Mouse (Mus musculus) kidney, embryonic 16.5 days (tissue): ENCODE data around the gene Klhdc7b. TPM values are rescaled to one million over a fixed set of nuclear protein-coding genes. Genes with fewer than 3 reads are reported as not detected.
A peak's percentile ranks its signal among the peaks of the same experiment; 100 is the strongest.

Source experiments
- ATAC-seq: fragments of 200-750 bp; cut with Nextera tagmentation; 2 replicates; pipeline ENCODE4 v1.8.0; 2017; ENCODE audit warnings: moderate TSS enrichment; ENCODE audit not compliant: low FRiP score, low TSS enrichment
- H3K27ac ChIP-seq: fragments of 300-500 bp; sonication (generic); 2 replicates; pipeline ENCODE4 v1.5.1; 2014; ENCODE audit warnings: low read length
- H3K27me3 ChIP-seq: fragments of 300-500 bp; sonication (generic); 2 replicates; pipeline ENCODE4 v1.6.1; 2014; ENCODE audit warnings: low read length, control low read depth, mixed read lengths; ENCODE audit not compliant: insufficient read depth
- H3K36me3 ChIP-seq: fragments of 300-500 bp; sonication (generic); 2 replicates; pipeline ENCODE4 v1.6.1; 2014; ENCODE audit warnings: low read length, control low read depth, mixed read lengths; ENCODE audit not compliant: insufficient read depth
- H3K4me1 ChIP-seq: fragments of 300-500 bp; sonication (generic); 2 replicates; pipeline ENCODE4 v1.6.1; 2014; ENCODE audit warnings: low read length, control low read depth, mixed read lengths; ENCODE audit not compliant: insufficient read depth
- H3K4me2 ChIP-seq: fragments of 300-500 bp; sonication (generic); replicated peaks from 2 replicates; pipeline ENCODE4 v1.6.1; 2014; ENCODE audit warnings: low read depth, low read length
- H3K4me3 ChIP-seq: fragments of 300-500 bp; sonication (generic); 2 replicates; pipeline ENCODE4 v1.5.1; 2014; ENCODE audit warnings: mild to moderate bottlenecking, low read length
- H3K9ac ChIP-seq: fragments of 300-500 bp; sonication (generic); replicated peaks from 2 replicates; pipeline ENCODE4 v1.6.1; 2014; ENCODE audit warnings: low read length
- H3K9me3 ChIP-seq: fragments of 300-500 bp; sonication (generic); 2 replicates; pipeline ENCODE4 v1.6.1; 2016; ENCODE audit warnings: low read length, control low read depth
- WGBS: fragments of 180-500 bp; shearing (Covaris S2); extraction: QIAGEN DNeasy Blood & Tissue Kit; methylation state at CpG from one replicate; pipeline ENCODE4 v1.1.7; 2014; 5-methylcytosine and 5-hydroxymethylcytosine counted together
- polyA plus RNA-seq: library from polyadenylated mRNA; unstranded; fragments of >200 nt; fragmentation: Nextera tagmentation; extraction: Ambion mirVana; gene quantifications from 2 replicates; pipeline ENCODE4 v1.2.1, GENCODE M21; 2015

Gene Klhdc7b
- polyA plus RNA-seq, 1 experiment from 2014 or later = 0.04 TPM

- Histone ChIP-seq H3K4me2 (no peak overlapping the region), H3K36me3 (peaks cover 29% of the 10 kb centered on the region), H3K4me1 (peaks cover 22% of the 10 kb centered on the region), H3K4me3 (no peak overlapping the region), H3K9me3 (no peaks in the 10 kb centered on the region), H3K27me3 (no peaks in the 10 kb centered on the region), H3K27ac (no peak overlapping the region), H3K9ac (peak overlapping the region; percentile 77; the same call in 1 of the 2 replicates)
- 96% methylated on average over 16 of the region's 16 CpGs for WGBS
- ATAC-seq = no peak
Observed at GRCm38 (mm10) chr15:89353837-89354236, 30.9 kb upstream of the Klhdc7b start.

DNA sequence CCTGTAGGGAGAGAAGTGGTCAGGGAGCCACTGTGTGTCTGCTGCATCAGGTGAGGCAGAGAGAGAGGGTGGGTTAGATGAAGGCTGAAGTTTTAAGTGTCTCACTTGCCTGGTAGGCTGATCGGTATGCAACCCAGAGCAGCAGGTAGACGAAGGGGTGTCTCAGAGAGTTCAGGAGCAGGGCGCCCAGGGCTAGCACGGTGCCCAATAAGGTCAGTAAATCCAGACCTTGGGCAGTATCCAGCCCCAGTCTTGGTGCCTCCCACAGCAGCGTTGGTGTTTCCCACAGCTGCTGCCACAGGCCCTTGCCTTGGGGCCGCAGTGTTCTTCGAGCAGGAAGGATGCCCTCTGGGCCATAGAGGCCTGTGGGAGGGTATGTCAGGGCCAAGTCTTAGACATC is 30.3 kb upstream of the Klhdc7b start:
- 70% methylated on average over 7 of the region's 7 CpGs for WGBS
- Histone ChIP-seq H3K4me3 (peak overlapping the region; percentile 62), H3K9me3 (no peaks in the 10 kb centered on the region), H3K36me3 (peaks cover 29% of the 10 kb centered on the region), H3K9ac (peak overlapping the region; percentile 77), H3K27me3 (no peaks in the 10 kb centered on the region), H3K27ac (no peak overlapping the region), H3K4me1 (peaks cover 22% of the 10 kb centered on the region), H3K4me2 (peak overlapping the region; percentile 80)
- ATAC-seq = no peak

GRCm38 (mm10) chr15:89355241-89356187 is 29.2 kb upstream of the Klhdc7b start, which contains the start of the genes Lmf2 and Ncaph2:
Gene Lmf2 (minus strand): TSS chr15:89355659.
Gene Ncaph2 (plus strand): TSS chr15:89355719.
- H3K9me3 ChIP-seq = no peaks in the 10 kb centered on the region
- peaks cover 31% of the 10 kb centered on the region for H3K36me3 ChIP-seq
- H3K27me3 ChIP-seq = no peaks in the 10 kb centered on the region
- peak within 1 kb of the TSS; percentile 77 for H3K9ac ChIP-seq
- peak within 1 kb of the TSS; percentile 80 for H3K4me2 ChIP-seq
- H3K4me3 ChIP-seq = peak within 1 kb of the TSS; percentile 62
- ATAC-seq = peak; percentile 90
- H3K4me1 ChIP-seq = peaks cover 22% of the 10 kb centered on the region
- WGBS = under 1% methylated on average over 62 of the region's 64 CpGs
- peak within 1 kb of the TSS; percentile 89 for H3K27ac ChIP-seq

DNA sequence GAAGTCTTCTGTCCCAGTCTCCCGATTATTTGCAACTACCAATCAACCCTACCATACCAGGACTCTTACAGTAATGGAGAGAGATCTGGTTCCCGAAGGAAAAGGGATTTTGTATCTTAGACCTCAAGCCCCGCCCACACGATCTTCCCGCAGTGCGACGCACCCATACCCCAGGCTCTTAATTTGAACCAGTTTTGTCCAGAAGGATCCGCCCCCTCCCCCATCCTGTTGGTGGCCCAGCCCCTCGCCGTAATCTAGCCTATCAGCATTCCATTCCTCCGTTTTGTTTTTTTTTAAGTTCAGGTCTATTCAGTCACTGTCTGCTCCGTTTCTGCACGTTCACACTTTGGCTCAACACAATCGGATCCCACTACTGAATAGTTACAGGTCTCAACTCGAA is 28.3 kb upstream of the Klhdc7b start:
- Histone ChIP-seq H3K27ac (peak overlapping the region; percentile 89), H3K36me3 (peaks cover 32% of the 10 kb centered on the region), H3K4me2 (peak overlapping the region; percentile 76), H3K4me1 (peaks cover 22% of the 10 kb centered on the region), H3K9ac (peak overlapping the region; percentile 77), H3K9me3 (no peaks in the 10 kb centered on the region), H3K27me3 (no peaks in the 10 kb centered on the region), H3K4me3 (peak overlapping the region; percentile 62)
- WGBS = under 1% methylated on average over 15 of the region's 15 CpGs
- peak; percentile 74 for ATAC-seq

DNA sequence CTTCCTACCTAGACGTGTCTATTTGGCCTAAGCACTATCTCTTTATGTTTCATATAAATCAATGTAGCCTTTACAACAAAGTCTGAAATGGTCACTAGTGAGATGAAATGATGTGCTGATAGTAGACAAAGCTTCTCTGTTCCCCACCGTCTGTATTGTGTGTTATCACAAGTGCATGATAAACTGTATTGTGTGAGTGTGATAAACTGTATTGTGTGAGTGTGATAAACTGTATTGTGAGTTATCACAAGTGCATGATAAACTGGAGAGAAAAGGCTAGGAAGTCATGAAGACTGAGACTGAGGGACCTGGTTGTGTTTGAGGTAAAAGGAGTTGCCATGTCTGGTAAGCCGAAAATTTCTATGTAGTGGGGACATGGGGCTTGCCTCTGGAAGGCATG is 25.9 kb upstream of the Klhdc7b start:
- H3K4me3 ChIP-seq = no peak overlapping the region
- ATAC-seq = no peak
- no peaks in the 10 kb centered on the region for H3K9me3 ChIP-seq
- H3K9ac ChIP-seq = no peak overlapping the region
- peaks cover 29% of the 10 kb centered on the region for H3K36me3 ChIP-seq
- WGBS = 78% methylated on average over 3 of the region's 3 CpGs
- no peak overlapping the region for H3K27ac ChIP-seq
- H3K4me2 ChIP-seq = no peak overlapping the region
- H3K27me3 ChIP-seq = no peaks in the 10 kb centered on the region
- H3K4me1 ChIP-seq = peaks cover 22% of the 10 kb centered on the region

- H3K36me3 ChIP-seq = peaks cover 71% of the 10 kb centered on the region
- 84% methylated on average over 7 of the region's 7 CpGs for WGBS
- no peak overlapping the region for H3K9ac ChIP-seq
- no peaks in the 10 kb centered on the region for H3K9me3 ChIP-seq
- no peaks in the 10 kb centered on the region for H3K27me3 ChIP-seq
- no peak overlapping the region for H3K4me3 ChIP-seq
- ATAC-seq = no peak
- H3K4me1 ChIP-seq = peaks cover 2% of the 10 kb centered on the region; the same call in 1 of the 2 replicates
- H3K4me2 ChIP-seq = no peak overlapping the region
- H3K27ac ChIP-seq = no peak overlapping the region
Observed at GRCm38 (mm10) chr15:89363051-89363450, 21.7 kb upstream of the Klhdc7b start.

GRCm38 (mm10) chr15:89365141-89365551 is 19.6 kb upstream of the Klhdc7b start:
- no peak overlapping the region for H3K4me3 ChIP-seq
- no peak overlapping the region for H3K27ac ChIP-seq
- ATAC-seq = no peak
- WGBS = 86% methylated on average over 4 of the region's 4 CpGs
- peaks cover 86% of the 10 kb centered on the region for H3K36me3 ChIP-seq
- no peaks in the 10 kb centered on the region for H3K4me1 ChIP-seq
- H3K9ac ChIP-seq = no peak overlapping the region
- H3K4me2 ChIP-seq = no peak overlapping the region
- H3K27me3 ChIP-seq = no peaks in the 10 kb centered on the region
- no peaks in the 10 kb centered on the region for H3K9me3 ChIP-seq

- Histone ChIP-seq H3K36me3 (peaks cover 49% of the 10 kb centered on the region), H3K4me2 (no peak overlapping the region), H3K9me3 (no peaks in the 10 kb centered on the region), H3K9ac (no peak overlapping the region), H3K4me3 (no peak overlapping the region), H3K27ac (0 out of 2 replicates have a peak overlapping the region, but pooled peaks have one; percentile 20), H3K27me3 (peaks cover 11% of the 10 kb centered on the region; the same call in 1 of the 2 replicates), H3K4me1 (peaks cover 14% of the 10 kb centered on the region)
- no peak for ATAC-seq
- 87% methylated on average over 13 of the region's 13 CpGs for WGBS
Observed at GRCm38 (mm10) chr15:89372068-89372467, 12.6 kb upstream of the Klhdc7b start.

DNA sequence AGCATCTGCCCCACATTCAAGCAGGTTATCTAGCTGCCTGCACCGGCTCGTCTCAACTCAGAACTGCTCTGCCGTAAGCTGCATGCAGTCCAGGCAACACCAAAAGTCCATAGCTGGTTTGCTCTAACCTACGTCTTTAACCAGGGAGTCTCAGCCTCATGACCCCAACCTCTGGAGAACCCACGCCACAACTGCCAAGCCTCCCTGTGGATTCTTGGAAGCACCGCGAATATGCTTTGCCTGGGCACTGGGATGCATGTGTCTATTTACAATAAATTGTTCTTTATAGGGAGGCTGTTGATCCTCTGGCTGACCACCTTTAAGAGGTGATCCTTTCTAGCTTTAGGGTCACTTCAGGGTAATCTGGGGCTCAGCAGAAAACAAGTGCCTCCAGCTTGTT is 12.2 kb upstream of the Klhdc7b start:
- peaks cover 16% of the 10 kb centered on the region for H3K27me3 ChIP-seq
- peaks cover 44% of the 10 kb centered on the region for H3K36me3 ChIP-seq
- peak overlapping the region; percentile 79; the same call in 1 of the 2 replicates for H3K4me3 ChIP-seq
- no peaks in the 10 kb centered on the region for H3K9me3 ChIP-seq
- peaks cover 14% of the 10 kb centered on the region for H3K4me1 ChIP-seq
- 71% methylated on average over 7 of the region's 7 CpGs for WGBS
- no peak for ATAC-seq
- 0 out of 2 replicates have a peak overlapping the region, but pooled peaks have one; percentile 20 for H3K27ac ChIP-seq
- H3K4me2 ChIP-seq = peak overlapping the region; percentile 90
- peak overlapping the region; percentile 88; the same call in 1 of the 2 replicates for H3K9ac ChIP-seq
